Mouse (Mus musculus) ES-Bruce4 (cell line): ENCODE data around the gene Gpr12.

Experiments
- CTCF ChIP-seq: IDR thresholded peaks from one replicate; pipeline ENCODE4 v1.8.1; 2011; ENCODE audit warnings: low read depth, low read length
- EP300 ChIP-seq: IDR thresholded peaks from 2 replicates; pipeline ENCODE4 v1.6.1; 2011; ENCODE audit warnings: low read depth, low read length; ENCODE audit not compliant: insufficient read depth

DNA sequence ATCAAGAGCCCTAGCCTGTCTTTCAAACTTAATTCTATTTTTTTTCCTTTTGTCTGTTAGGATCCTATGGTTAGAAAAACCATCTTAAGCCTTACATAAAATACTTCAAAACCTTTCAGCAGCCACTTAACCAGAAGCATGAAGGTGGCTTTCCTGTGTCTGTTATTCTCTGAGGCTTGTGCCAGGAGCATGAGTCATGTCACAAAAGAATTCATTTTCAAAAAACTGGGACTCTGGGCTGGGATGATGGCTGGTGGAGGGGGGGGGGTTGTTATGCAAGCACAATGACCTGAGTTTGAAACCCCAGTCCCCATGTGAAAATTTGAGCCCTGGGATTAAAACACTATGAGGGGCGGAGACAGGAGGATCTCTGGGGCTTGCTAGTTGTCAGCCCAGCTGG lies 43.8 kb upstream of the Gpr12 start:
- TF ChIP-seq CTCF (no peak), EP300 (no peak)
